Mouse (Mus musculus) E14TG2a.4 (cell line): ENCODE results near the gene Gmpr.

Experiments
- CTCF ChIP-seq: conservative IDR thresholded peaks from 2 replicates; pipeline ENCODE4 v1.5.1; 2014; ENCODE audit warnings: low read length
- NANOG ChIP-seq: IDR thresholded peaks from 2 replicates; pipeline ENCODE4 v1.6.1; 2014; ENCODE audit warnings: borderline replicate concordance, low read length, mixed read lengths
- POU5F1 ChIP-seq: IDR thresholded peaks from 2 replicates; pipeline ENCODE4 v1.6.1; 2014; ENCODE audit warnings: low read length, borderline replicate concordance

- TF ChIP-seq CTCF (no peak), POU5F1 (no peak), NANOG (no peak)
These were observed 29.9 kb downstream of the Gmpr start for GRCm38 (mm10) chr13:45537110-45537509.
